Mouse (Mus musculus) T-cell, adult 2 months (primary cell): ENCODE results near the gene Itga6.
A peak's percentile ranks its signal among the peaks of the same experiment; 100 is the strongest.
"Not testable (repeated sequence)": the region's sequence is repeated elsewhere in the genome, so short reads cannot be mapped to it uniquely, and the experiment has no call there.

Source experiments
- DNase-seq: peaks from one replicate; pipeline ENCODE4 v3.0.0; 2022; ENCODE audit warnings: low spot score

Gene Itga6

GRCm38 (mm10) chr2:71895596-71896286 lies 150.3 kb downstream of the Itga6 start:
- no peak for DNase-seq

- no peak for DNase-seq
These were observed 152.0 kb downstream of the Itga6 start for GRCm38 (mm10) chr2:71897420-71897819.

GRCm38 (mm10) chr2:71898335-71898856 lies 153.0 kb downstream of the Itga6 start:
- DNase-seq, result peak; percentile 33

- no peak for DNase-seq
These were observed 154.5 kb downstream of the Itga6 start for GRCm38 (mm10) chr2:71899886-71900285.

GRCm38 (mm10) chr2:71905154-71905553 lies 159.7 kb downstream of the Itga6 start:
- DNase-seq, result no peak

- not testable (repeated sequence) for DNase-seq
These were observed 160.9 kb downstream of the Itga6 start for GRCm38 (mm10) chr2:71906356-71906755.
